Mouse (Mus musculus): Measurements from ENCODE around the gene Defb21. TPM values are rescaled to one million over a fixed set of nuclear protein-coding genes. Genes with fewer than 3 reads are reported as not detected.
A peak's percentile ranks its signal among the peaks of the same experiment; 100 is the strongest.

Defb21 gene
- total and polyA plus RNA-seq, 3 experiments: not detected

GRCm38 (mm10) chr2:152604057-152604456, 31.5 kb downstream of the Defb21 start, which contains the start of gene Defb36:
Defb36 (plus strand) TSS chr2:152604327.
- H3K4me3 ChIP-seq (replicated peaks in 1 of 3; ENCODE audit: low read depth in 2 of 3, low read length in 2 of 3, poor library complexity in 1 of 3): no peak within 1 kb of the TSS
- dilution Hi-C loops (cut with MboI; ENCODE audit: extremely low pct_ligation_motif_present, extremely low pct_unique_long_range_greater_than_20kb, low sequenced_read_pairs): no loop called here
- no peak within 1 kb of the TSS for H3K27ac ChIP-seq (ENCODE audit: insufficient read depth, low read depth)
- in situ Hi-C loops (cut with MboI; ENCODE audit: low pct_ligation_motif_present, low pct_unique_long_range_greater_than_20kb, low sequenced_read_pairs): no loop called here
- TF ChIP-seq HCFC1 (IDR thresholded peaks at IDR 0.05; ENCODE audit: low read depth, low read length): no peak
- TF ChIP-seq SMC3 (IDR thresholded peaks at IDR 0.05; ENCODE audit: low read depth, low read length): peak; percentile 38; the same call in 1 of the 2 replicates
- TF ChIP-seq CTCF (conservative IDR thresholded peaks at IDR 0.05 in 1 of 2, IDR thresholded peaks at IDR 0.05 in 1 of 2; ENCODE audit: low read depth in 2 of 2, low read length in 2 of 2): peak; percentile 26 to 69; a peak in 3 of 4 replicates
- no peaks in the 10 kb centered on the region for H3K36me3 ChIP-seq (replicated peaks in 1 of 2; ENCODE audit: control insufficient read depth in 1 of 2, insufficient read depth in 1 of 2, low read length in 1 of 2)
- peaks cover 13% of the 10 kb centered on the region for H3K9me3 ChIP-seq (replicated peaks; ENCODE audit: low read length)
- H3K27me3 ChIP-seq (replicated peaks): peaks cover 7% of the 10 kb centered on the region
- peak; percentile 37 for DNase-seq (ENCODE audit: extremely low read depth)
- no peaks in the 10 kb centered on the region for H3K79me2 ChIP-seq (replicated peaks; ENCODE audit: control insufficient read depth, extremely low read depth, insufficient read depth, poor library complexity, severe bottlenecking)
- peaks cover 0 to 2% of the 10 kb centered on the region in 2 experiments; a peak in 1 of 4 replicates for H3K4me1 ChIP-seq (ENCODE audit: control insufficient read depth in 1 of 2, insufficient read depth in 2 of 2)
- H3K4me2 ChIP-seq (ENCODE audit: insufficient read depth, low read depth, poor library complexity, severe bottlenecking): no peak within 1 kb of the TSS
- no peak within 1 kb of the TSS for H3K9ac ChIP-seq (ENCODE audit: insufficient read depth, low read depth)

- TF ChIP-seq MAZ (IDR thresholded peaks at IDR 0.05; ENCODE audit: low read depth, low read length) (no peak), ZNF384 (IDR thresholded peaks at IDR 0.05; ENCODE audit: low read depth, low read length) (no peak), TCF12 (IDR thresholded peaks at IDR 0.05; ENCODE audit: low read depth, low read length) (no peak), NELFE (IDR thresholded peaks at IDR 0.05; ENCODE audit: low read depth, low read length) (no peak), IRF4 (IDR thresholded peaks at IDR 0.05; ENCODE audit: low read depth, low read length) (no peak), MXI1 (IDR thresholded peaks at IDR 0.05; ENCODE audit: low read depth, low read length) (no peak), GABPA (IDR thresholded peaks at IDR 0.05; ENCODE audit: insufficient replicate concordance, low read depth, low read length) (no peak), MAFK (IDR thresholded peaks at IDR 0.05; ENCODE audit: insufficient replicate concordance, low read length) (no peak), CTCF (conservative IDR thresholded peaks at IDR 0.05 in 1 of 2, IDR thresholded peaks at IDR 0.05 in 1 of 2; ENCODE audit: low read depth in 2 of 2, low read length in 2 of 2) (no peak), RAD21 (IDR thresholded peaks at IDR 0.05; ENCODE audit: low read depth, low read length) (no peak), BHLHE40 (IDR thresholded peaks at IDR 0.05; ENCODE audit: low read depth, low read length) (no peak), MYC (IDR thresholded peaks at IDR 0.05; ENCODE audit: low read depth, low read length) (no peak), UBTF (IDR thresholded peaks at IDR 0.05; ENCODE audit: low read depth, low read length) (no peak), JUND (conservative IDR thresholded peaks at IDR 0.05; ENCODE audit: low read depth, low read length) (no peak), POLR2AphosphoS2 (IDR thresholded peaks at IDR 0.05; ENCODE audit: low read depth, low read length) (no peak), E2F4 (IDR thresholded peaks at IDR 0.05; ENCODE audit: insufficient replicate concordance, low read depth, low read length) (no peak), EP300 (IDR thresholded peaks at IDR 0.05; ENCODE audit: low read length) (no peak)
Measured at GRCm38 (mm10) chr2:152607746-152608145, 35.2 kb downstream of the Defb21 start.

More at GRCm38 (mm10) chr2:152607746-152608145, 35.2 kb downstream of the Defb21 start:
- Histone ChIP-seq H3K9ac (ENCODE audit: insufficient read depth, low read depth) (no peak overlapping the region), H3K4me3 (replicated peaks in 1 of 3; ENCODE audit: low read depth in 2 of 3, low read length in 2 of 3, poor library complexity in 1 of 3) (no peak overlapping the region), H3K36me3 (replicated peaks in 1 of 2; ENCODE audit: control insufficient read depth in 1 of 2, insufficient read depth in 1 of 2, low read length in 1 of 2) (no peaks in the 10 kb centered on the region), H3K4me2 (ENCODE audit: insufficient read depth, low read depth, poor library complexity, severe bottlenecking) (no peak overlapping the region), H3K9me3 (replicated peaks; ENCODE audit: low read length) (peaks cover 4% of the 10 kb centered on the region), H3K4me1 (ENCODE audit: control insufficient read depth in 1 of 2, insufficient read depth in 2 of 2) (0 out of 4 replicates have a peak, but pooled peaks cover 0 to 2% of the 10 kb centered on the region in 2 experiments), H3K79me2 (replicated peaks; ENCODE audit: control insufficient read depth, extremely low read depth, insufficient read depth, poor library complexity, severe bottlenecking) (no peaks in the 10 kb centered on the region), H3K27ac (ENCODE audit: insufficient read depth, low read depth) (no peak overlapping the region), H3K27me3 (replicated peaks) (peaks cover 12% of the 10 kb centered on the region)
- DNase-seq (ENCODE audit: extremely low read depth): no peak
- dilution Hi-C loops (cut with MboI; ENCODE audit: extremely low pct_ligation_motif_present, extremely low pct_unique_long_range_greater_than_20kb, low sequenced_read_pairs): no loop called here
- in situ Hi-C loops (cut with MboI; ENCODE audit: low pct_ligation_motif_present, low pct_unique_long_range_greater_than_20kb, low sequenced_read_pairs): no loop called here

Measured in CH12.LX (cell line).